ENCODE assay signal across 18 mouse cellular contexts in genomic region chr4:135549323-135549722, GRCm38 (mm10). TPM values are rescaled to one million over a fixed set of nuclear protein-coding genes. Genes with fewer than 3 reads are reported as not detected.
DNase-seq lines count a peak whose midpoint lies in the region; ATAC-seq and TF ChIP-seq lines count a peak whose summit lies in the region.
"Had no signal": no experiment of that assay in that cellular context is flagged by ENCODE, and none has a peak within 500 bp of the region (broad histone marks: within the 10 kb centered on the region; RNA-seq: fewer than 3 reads in every experiment).

No protein-coding gene starts in this region.

- no peak for ATAC-seq in heart, embryonic 14.5 days (ENCODE audit: insufficient number of reproducible peaks, insufficient read depth, low FRiP score, low read depth)
- ATAC-seq in limb, embryonic 14.5 days (ENCODE audit: low FRiP score, low read depth) = no peak
- no peak for ATAC-seq in megakaryocyte progenitor cell, adult 5-6 weeks (replicated peaks; ENCODE audit: poor library complexity)
- ATAC-seq: forebrain, embryonic 15.5 days; lung, postnatal 0 days had no signal

- no peak overlapping the region for H3K4me3 ChIP-seq in heart, embryonic 14.5 days (ENCODE audit: control insufficient read depth in 1 of 2, insufficient read depth in 1 of 2, low read depth in 1 of 2, low read length in 2 of 2)
- H3K4me3 ChIP-seq in embryonic facial prominence, embryonic 10.5 days = no peak overlapping the region
- H3K4me3 ChIP-seq in limb, embryonic 14.5 days (replicated peaks; ENCODE audit: low read length) = no peak overlapping the region
- H3K4me3 ChIP-seq: erythroblast, embryonic 14.5 days; forebrain, embryonic 15.5 days; megakaryocyte, embryonic 14.5 days had no signal

- no peaks in the 10 kb centered on the region for H3K9me3 ChIP-seq in heart, embryonic 14.5 days (ENCODE audit: control insufficient read depth, low read length)
- no peaks in the 10 kb centered on the region for H3K9me3 ChIP-seq in embryonic facial prominence, embryonic 10.5 days
- no peaks in the 10 kb centered on the region for H3K9me3 ChIP-seq in limb, embryonic 14.5 days (ENCODE audit: control insufficient read depth, low read length)
- H3K9me3 ChIP-seq: forebrain, embryonic 15.5 days; megakaryocyte, embryonic 14.5 days had no signal

- TF ChIP-seq POLR2A in limb, embryonic 14.5 days (IDR thresholded peaks at IDR 0.05; ENCODE audit: borderline replicate concordance, extremely low read depth, insufficient read depth, insufficient read length) = no peak

- WGBS in heart, embryonic 14.5 days = 56% methylated on average over 6 of the region's 6 CpGs
- WGBS in embryonic facial prominence, embryonic 10.5 days = 80% methylated on average over 6 of the region's 6 CpGs
- 31% methylated on average over 6 of the region's 6 CpGs for WGBS in limb, embryonic 14.5 days

- no peaks in the 10 kb centered on the region for H3K36me3 ChIP-seq in heart, embryonic 14.5 days (ENCODE audit: control insufficient read depth, insufficient read depth, low read length)
- H3K36me3 ChIP-seq in embryonic facial prominence, embryonic 10.5 days (replicated peaks) = no peaks in the 10 kb centered on the region
- no peaks in the 10 kb centered on the region for H3K36me3 ChIP-seq in limb, embryonic 14.5 days (ENCODE audit: control insufficient read depth, insufficient read depth, low read length)
- H3K36me3 ChIP-seq: forebrain, embryonic 15.5 days had no signal

- H3K9ac ChIP-seq in heart, embryonic 14.5 days (ENCODE audit: low read length) = peak overlapping the region; percentile 2; the same call in 1 of the 2 replicates
- no peak overlapping the region for H3K9ac ChIP-seq in limb, embryonic 14.5 days (ENCODE audit: low read depth, low read length, severe bottlenecking)
- H3K9ac ChIP-seq: forebrain, embryonic 15.5 days; hindbrain, embryonic 14.5 days; liver, embryonic 14.5 days had no signal

- no peak for DNase-seq in heart, adult 8-10 months (ENCODE audit: low spot score)
- DNase-seq in 416B (ENCODE audit: low read depth) = peak; percentile 11
- no peak for DNase-seq in embryonic facial prominence, embryonic 10.5 days (ENCODE audit: low spot score)
- no peak for DNase-seq in limb, embryonic 14.5 days (ENCODE audit: low spot score)
- no peak for DNase-seq in adrenal gland, postnatal 4 days (ENCODE audit: low spot score in 2 of 2)
- DNase-seq: adrenal gland, adult 2 months; heart, postnatal 14 days; right cerebral cortex, postnatal 14 days had no signal

- no peak overlapping the region for H3K27ac ChIP-seq in heart, embryonic 14.5 days (replicated peaks in 1 of 2; ENCODE audit: control insufficient read depth in 1 of 2, insufficient read depth in 1 of 2, low read depth in 2 of 2, low read length in 2 of 2)
- H3K27ac ChIP-seq in embryonic facial prominence, embryonic 10.5 days (replicated peaks) = peak overlapping the region; percentile 66; the same call in 1 of the 2 replicates
- peak overlapping the region; percentile 65 for H3K27ac ChIP-seq in limb, embryonic 14.5 days (replicated peaks; ENCODE audit: low read depth, low read length)
- H3K27ac ChIP-seq: forebrain, embryonic 15.5 days; hindbrain, embryonic 14.5 days; liver, embryonic 14.5 days had no signal

- peaks cover 60 to 68% of the 10 kb centered on the region in 2 experiments for H3K4me1 ChIP-seq in heart, embryonic 14.5 days (ENCODE audit: control insufficient read depth in 2 of 2, insufficient read depth in 2 of 2, low read length in 2 of 2)
- peaks cover 86% of the 10 kb centered on the region for H3K4me1 ChIP-seq in embryonic facial prominence, embryonic 10.5 days
- peaks cover 66% of the 10 kb centered on the region for H3K4me1 ChIP-seq in limb, embryonic 14.5 days (ENCODE audit: control insufficient read depth, insufficient read depth, low read length)

- H3K27me3 ChIP-seq in heart, embryonic 14.5 days (ENCODE audit: control insufficient read depth, insufficient read depth, low read length) = no peaks in the 10 kb centered on the region
- H3K27me3 ChIP-seq in embryonic facial prominence, embryonic 10.5 days (replicated peaks; ENCODE audit: low read depth, poor library complexity, severe bottlenecking) = peaks cover 94% of the 10 kb centered on the region
- H3K27me3 ChIP-seq in limb, embryonic 14.5 days (ENCODE audit: control insufficient read depth, insufficient read depth, low read length) = no peaks in the 10 kb centered on the region; the same call in 1 of the 2 replicates
- H3K27me3 ChIP-seq: forebrain, embryonic 15.5 days had no signal

- no peak overlapping the region for H3K4me2 ChIP-seq in heart, embryonic 14.5 days (ENCODE audit: low read length)
- peak overlapping the region; percentile 32; the same call in 1 of the 2 replicates for H3K4me2 ChIP-seq in limb, embryonic 14.5 days (replicated peaks; ENCODE audit: low read depth, low read length, severe bottlenecking)
- H3K4me2 ChIP-seq: forebrain, embryonic 15.5 days; hindbrain, embryonic 14.5 days had no signal

RNA-seq across cellular contexts. Expression of gene Grhl3, which starts 24.1 kb away (rescaled TPM):
- 5.1 and 5.8 TPM in 2 replicates for polyA plus RNA-seq in heart, embryonic 14.5 days (2014; fragmentation: Nextera tagmentation; extraction: Ambion mirVana)
- not detected for total RNA-seq in heart, adult 8-10 months (2022)
- 7.6 and 9.6 TPM in 2 replicates for polyA plus RNA-seq in embryonic facial prominence, embryonic 10.5 days (2016; fragmentation: Nextera tagmentation; extraction: Ambion mirVana)
- 17.2 and 20.6 TPM in 2 replicates for polyA plus RNA-seq in limb, embryonic 14.5 days (2012; rRNA removed)
- polyA plus RNA-seq in limb, embryonic 14.5 days (2014; fragmentation: Nextera tagmentation; extraction: Ambion mirVana) = 44.4 and 46.2 TPM in 2 replicates
- under 1 TPM; 0.14 to 0.22 TPM for total RNA-seq in adrenal gland, postnatal 4 days (2021)
- total RNA-seq in megakaryocyte progenitor cell, adult 5-6 weeks (2015) = not detected in 2 replicates
- not detected in 2 replicates for total RNA-seq in megakaryocyte progenitor cell, adult 5-6 weeks (2017)
- total RNA-seq: granulocyte monocyte progenitor cell, adult 5-6 weeks; heart, postnatal 14 days; MEL had no signal
- polyA plus RNA-seq: adrenal gland, adult 2 months; erythroblast, embryonic 14.5 days had no signal

RNA-seq across cellular contexts. Expression of gene Nipal3, which starts 54.5 kb away (rescaled TPM):
- polyA plus RNA-seq in heart, embryonic 14.5 days (2014; fragmentation: Nextera tagmentation; extraction: Ambion mirVana) = 4.0 and 4.5 TPM in 2 replicates
- 10 to 100 TPM; 42.2 to 55.4 (median 44.1) TPM for total RNA-seq in heart, adult 8-10 months (2022)
- 3.2 and 3.7 TPM in 2 replicates for polyA plus RNA-seq in embryonic facial prominence, embryonic 10.5 days (2016; fragmentation: Nextera tagmentation; extraction: Ambion mirVana)
- 4.7 and 6.3 TPM in 2 replicates for polyA plus RNA-seq in limb, embryonic 14.5 days (2012; rRNA removed)
- 1.4 and 2.6 TPM in 2 replicates for polyA plus RNA-seq in limb, embryonic 14.5 days (2014; fragmentation: Nextera tagmentation; extraction: Ambion mirVana)
- total RNA-seq in adrenal gland, postnatal 4 days (2021) = 10 to 100 TPM; 14.0 to 24.1 TPM
- total RNA-seq in megakaryocyte progenitor cell, adult 5-6 weeks (2015) = 4.1 and 6.6 TPM in 2 replicates
- total RNA-seq in megakaryocyte progenitor cell, adult 5-6 weeks (2017) = 18.8 and 23.3 TPM in 2 replicates

RNA-seq across cellular contexts. Expression of gene Stpg1, which starts 54.7 kb away (rescaled TPM):
- 0.15 and 0.70 TPM in 2 replicates for polyA plus RNA-seq in heart, embryonic 14.5 days (2014; fragmentation: Nextera tagmentation; extraction: Ambion mirVana)
- total RNA-seq in heart, adult 8-10 months (2022) = under 1 TPM in 2 of 4 experiments, not detected in 2; 0.22 to 0.44 TPM
- polyA plus RNA-seq in embryonic facial prominence, embryonic 10.5 days (2016; fragmentation: Nextera tagmentation; extraction: Ambion mirVana) = 0.18 and 0.37 TPM in 2 replicates
- polyA plus RNA-seq in limb, embryonic 14.5 days (2012; rRNA removed) = 0.18 and 0.20 TPM in 2 replicates
- 0.15 TPM in 1 of 2 replicates, not detected in the other for polyA plus RNA-seq in limb, embryonic 14.5 days (2014; fragmentation: Nextera tagmentation; extraction: Ambion mirVana)
- total RNA-seq in adrenal gland, postnatal 4 days (2021) = under 1 TPM; 0.59 to 0.67 TPM
- total RNA-seq in megakaryocyte progenitor cell, adult 5-6 weeks (2015) = 0.12 TPM in 1 of 2 replicates, not detected in the other
- total RNA-seq in megakaryocyte progenitor cell, adult 5-6 weeks (2017) = not detected in 2 replicates
- total RNA-seq: granulocyte monocyte progenitor cell, adult 5-6 weeks; MEL had no signal

Comparison
In these comparisons a context has a peak if more than half of its experiments do, and no peak if none do; other contexts are left out.
1. H3K27ac ChIP-seq: peak in embryonic facial prominence, embryonic 10.5 days (single experiment) and limb, embryonic 14.5 days (single experiment); none in heart, embryonic 14.5 days (0 of 2).